ENCODE assay signal across 1 mouse cellular context in the genomic region with DNA sequence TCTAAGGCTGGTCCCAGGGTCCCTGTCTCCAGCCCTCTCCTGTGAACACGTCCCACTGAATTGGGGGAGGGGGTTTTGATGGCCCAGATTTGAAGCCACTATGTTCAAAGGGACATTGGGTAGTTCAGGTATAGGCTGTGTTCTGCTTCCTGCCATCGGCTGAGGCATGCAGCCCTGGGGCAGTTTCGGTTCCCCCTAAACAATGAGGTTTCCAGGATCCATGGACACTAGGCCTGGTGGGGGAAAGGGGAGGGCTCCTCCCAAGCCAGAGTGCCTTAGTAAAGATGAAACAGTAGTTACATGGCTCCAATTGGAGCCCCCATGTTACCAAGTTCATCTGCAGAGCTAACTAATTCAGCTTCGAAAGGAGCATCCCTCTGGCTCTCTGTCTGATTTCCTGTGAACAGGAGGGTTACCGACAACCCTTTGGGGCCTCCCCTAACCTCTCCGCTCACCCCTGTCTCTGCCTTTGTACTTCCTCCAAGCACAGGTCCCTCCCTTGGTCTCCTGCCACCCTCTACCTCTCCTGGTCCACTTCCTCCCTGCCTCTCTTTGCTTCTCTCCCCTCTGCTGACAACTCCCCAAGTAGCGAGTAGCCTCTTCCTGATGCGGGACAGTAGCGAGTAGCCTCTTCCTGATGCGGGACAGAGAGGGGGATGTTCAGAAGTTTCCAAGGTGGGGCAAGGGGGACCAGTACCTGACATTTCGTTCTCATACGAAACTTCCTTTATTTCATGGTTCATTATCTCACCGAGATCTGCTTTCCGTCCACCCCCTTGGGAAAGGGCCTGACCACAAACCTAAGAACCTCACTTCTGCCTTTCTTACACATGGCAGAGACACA.
TF ChIP-seq lines count a peak whose summit lies in the region.

No protein-coding gene starts in this region.

TF ChIP-seq in CH12.LX, 34 proteins besides CTCF, POLR2A, EP300 and RAD21 (continued from another document):
- TF ChIP-seq MXI1 (IDR thresholded peaks at IDR 0.05; ENCODE audit: low read depth, low read length) (no peak; the same call in 1 of the 2 replicates), MEF2A (IDR thresholded peaks at IDR 0.05; ENCODE audit: borderline replicate concordance, low read depth, low read length) (peak; percentile 23), USF1 (IDR thresholded peaks at IDR 0.05; ENCODE audit: low read depth, low read length) (no peak)
